Mouse (Mus musculus): ENCODE data around the gene Rpl36a. TPM values are rescaled to one million over a fixed set of nuclear protein-coding genes. Genes with fewer than 3 reads are reported as not detected.
A peak's percentile ranks its signal among the peaks of the same experiment; 100 is the strongest.

The Rpl36a gene
- polyA plus RNA-seq, 1 experiment from 2014 or later, result 184 TPM

DNA sequence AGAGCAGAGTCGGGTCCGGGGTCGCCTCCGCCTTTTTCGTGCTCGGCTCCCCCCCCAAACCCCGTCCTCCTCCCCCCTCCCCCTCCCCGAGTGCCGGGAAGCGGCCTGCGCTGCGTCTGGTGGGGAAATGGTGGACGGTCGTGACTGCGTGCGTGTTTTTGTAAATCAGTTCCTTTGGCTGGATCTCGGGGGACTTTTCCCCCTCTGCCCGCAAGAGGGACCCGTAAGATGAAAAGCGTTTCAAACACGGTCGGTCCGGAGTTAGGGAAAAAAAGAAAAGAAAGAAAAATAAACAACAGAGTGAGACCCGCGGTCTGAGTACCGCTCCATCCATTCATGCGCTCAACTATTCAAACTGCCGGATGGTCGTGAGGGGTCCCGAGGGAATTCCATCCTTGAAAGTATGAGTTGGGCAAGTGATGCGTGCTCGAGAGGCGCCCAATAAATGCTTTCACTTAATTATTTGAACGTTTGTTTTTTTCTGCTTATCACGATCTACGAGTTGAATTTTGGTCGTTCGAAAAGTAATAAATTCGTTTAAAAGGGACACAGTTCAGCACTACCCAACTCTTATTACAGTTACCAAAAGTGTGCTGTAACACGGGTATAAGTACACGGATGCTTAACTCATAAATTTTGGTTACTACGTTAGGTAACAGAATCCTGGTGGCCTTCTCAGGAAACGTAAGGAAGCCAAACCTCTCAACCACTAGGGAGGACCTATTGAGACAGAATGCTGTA, 16.1 kb downstream of the Rpl36a start:
- H3K27ac ChIP-seq (replicated peaks), result peak overlapping the region; percentile 94
- no peaks in the 10 kb centered on the region for H3K36me3 ChIP-seq
- 19% methylated on average over 42 of the region's 43 CpGs for WGBS
- H3K9ac ChIP-seq (replicated peaks), result peak overlapping the region; percentile 47
- peak overlapping the region; percentile 56 for H3K4me2 ChIP-seq
- peak overlapping the region; percentile 48 for H3K4me3 ChIP-seq (replicated peaks)
- peaks cover 16% of the 10 kb centered on the region for H3K4me1 ChIP-seq
- H3K9me3 ChIP-seq (replicated peaks), result no peaks in the 10 kb centered on the region
- H3K27me3 ChIP-seq (replicated peaks), result no peaks in the 10 kb centered on the region
- ATAC-seq (ENCODE audit: low FRiP score), result peak; percentile 87

DNA sequence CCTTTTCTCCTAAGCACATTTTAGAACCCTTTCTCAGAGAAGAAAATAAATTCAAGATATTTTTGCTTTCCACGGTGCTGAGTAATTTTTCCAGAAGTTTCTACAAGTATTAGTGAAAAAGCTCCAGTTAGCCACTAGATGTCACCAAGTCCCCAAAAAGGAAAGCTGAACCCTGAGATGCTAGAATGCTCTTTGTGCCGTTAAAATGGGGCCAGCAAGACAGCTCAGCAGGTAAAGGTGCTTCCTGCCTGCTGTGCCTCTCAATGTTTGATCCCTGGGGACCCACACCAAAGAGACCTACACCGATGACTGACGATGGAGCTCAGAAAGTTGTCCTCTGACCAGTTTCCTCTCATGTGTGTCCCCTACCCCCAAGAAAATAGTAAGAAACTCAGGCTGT, 24.0 kb downstream of the Rpl36a start:
- Histone ChIP-seq H3K4me2 (no peak overlapping the region), H3K27me3 (replicated peaks) (no peaks in the 10 kb centered on the region), H3K4me1 (no peaks in the 10 kb centered on the region), H3K9ac (replicated peaks) (no peak overlapping the region), H3K36me3 (no peaks in the 10 kb centered on the region), H3K4me3 (replicated peaks) (no peak overlapping the region), H3K27ac (replicated peaks) (no peak overlapping the region), H3K9me3 (replicated peaks) (no peaks in the 10 kb centered on the region)
- ATAC-seq (ENCODE audit: low FRiP score), result no peak
- 42% methylated on average over 4 of the region's 4 CpGs for WGBS

DNA sequence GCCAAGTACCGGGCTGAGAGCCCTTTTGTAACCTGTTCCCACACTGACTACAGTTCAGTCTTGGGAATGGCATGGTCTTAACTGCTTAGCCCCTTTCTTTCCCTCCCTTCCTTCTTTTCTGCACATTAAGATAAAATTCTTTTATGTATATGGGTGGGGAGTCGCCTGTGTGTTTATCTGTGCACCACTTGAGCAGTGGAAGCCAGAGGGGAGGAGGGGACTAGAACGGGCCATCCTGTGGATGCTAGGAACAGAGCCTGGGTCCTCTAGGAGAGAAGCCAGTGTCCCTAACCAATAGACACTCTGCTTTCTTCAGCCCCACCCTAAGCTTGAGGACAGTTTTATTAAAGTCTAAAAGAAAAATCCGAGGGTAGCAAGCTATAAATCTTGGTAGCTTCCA, 25.5 kb downstream of the Rpl36a start:
- no peaks in the 10 kb centered on the region for H3K27me3 ChIP-seq (replicated peaks)
- H3K27ac ChIP-seq (replicated peaks), result no peak overlapping the region
- no peaks in the 10 kb centered on the region for H3K9me3 ChIP-seq (replicated peaks)
- no peaks in the 10 kb centered on the region for H3K36me3 ChIP-seq
- no peak for ATAC-seq (ENCODE audit: low FRiP score)
- H3K4me1 ChIP-seq, result no peaks in the 10 kb centered on the region
- H3K4me2 ChIP-seq, result no peak overlapping the region
- no peak overlapping the region for H3K4me3 ChIP-seq (replicated peaks)
- WGBS, result 79% methylated on average over 4 of the region's 4 CpGs
- no peak overlapping the region for H3K9ac ChIP-seq (replicated peaks)

DNA sequence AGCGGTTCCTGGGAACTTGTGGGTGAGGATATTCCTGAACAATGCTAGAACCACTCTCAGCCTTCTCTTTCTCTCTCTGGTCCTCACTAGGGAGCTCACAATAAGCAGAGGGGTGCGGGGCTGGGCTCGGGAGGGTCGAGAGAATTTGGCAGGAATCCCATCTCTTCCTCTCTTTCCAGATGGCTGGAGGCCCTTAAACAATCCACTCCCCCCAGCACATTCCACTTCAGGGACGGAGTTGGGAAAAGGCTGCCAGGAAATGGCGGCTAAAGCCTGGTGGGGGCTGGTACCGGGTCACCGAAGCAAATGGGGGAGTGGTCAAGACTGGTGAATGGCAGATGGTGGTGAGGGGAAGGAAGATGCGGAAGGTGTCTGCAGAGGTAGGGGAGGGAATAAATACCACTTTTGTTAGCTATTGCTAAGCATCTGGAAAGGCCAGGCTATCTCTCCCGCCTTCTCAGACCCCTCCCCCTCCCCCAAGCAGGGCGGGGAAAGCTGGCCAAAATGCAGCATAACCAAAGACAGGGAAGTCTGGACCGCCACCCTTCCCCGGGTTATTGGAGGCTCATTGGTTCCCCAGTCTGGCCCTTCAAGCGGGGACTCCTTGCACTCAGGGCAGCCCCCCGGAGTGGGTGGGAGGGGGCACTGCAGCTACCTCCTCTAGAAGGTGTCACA, 27.0 kb downstream of the Rpl36a start:
- Histone ChIP-seq H3K27ac (replicated peaks) (peak overlapping the region; percentile 75), H3K9ac (replicated peaks) (peak overlapping the region; percentile 42), H3K36me3 (no peaks in the 10 kb centered on the region), H3K4me3 (replicated peaks) (peak overlapping the region; percentile 30), H3K27me3 (replicated peaks) (no peaks in the 10 kb centered on the region), H3K9me3 (replicated peaks) (no peaks in the 10 kb centered on the region), H3K4me2 (peak overlapping the region; percentile 57), H3K4me1 (no peaks in the 10 kb centered on the region)
- peak; percentile 83 for ATAC-seq (ENCODE audit: low FRiP score)
- 16% methylated on average over 11 of the region's 15 CpGs for WGBS

DNA sequence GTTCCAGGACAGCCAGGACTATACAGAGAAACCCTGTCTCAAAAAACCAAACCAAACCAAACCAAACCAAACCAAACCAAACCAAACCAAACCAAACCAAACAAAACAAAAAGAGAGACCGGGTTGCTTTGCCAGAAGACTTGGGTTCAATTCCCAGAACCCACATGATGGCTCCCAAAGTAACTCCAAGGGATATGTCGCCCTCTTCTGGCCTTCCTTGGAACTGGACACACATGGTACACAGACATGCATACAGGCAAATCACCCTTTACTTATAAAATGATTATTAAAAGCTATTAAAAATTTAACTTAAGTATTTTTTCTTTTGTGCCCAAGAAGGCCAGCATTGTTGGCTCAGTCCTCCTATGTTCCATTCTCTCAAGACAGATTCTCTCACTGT, 28.9 kb downstream of the Rpl36a start:
- no peaks in the 10 kb centered on the region for H3K36me3 ChIP-seq
- H3K4me1 ChIP-seq, result no peaks in the 10 kb centered on the region
- no peak overlapping the region for H3K4me2 ChIP-seq
- no peaks in the 10 kb centered on the region for H3K9me3 ChIP-seq (replicated peaks)
- no peak overlapping the region for H3K27ac ChIP-seq (replicated peaks)
- no peak for ATAC-seq (ENCODE audit: low FRiP score)
- H3K9ac ChIP-seq (replicated peaks), result no peak overlapping the region
- H3K27me3 ChIP-seq (replicated peaks), result no peaks in the 10 kb centered on the region
- H3K4me3 ChIP-seq (replicated peaks), result no peak overlapping the region
- 65% methylated on average over 2 of the region's 2 CpGs for WGBS

DNA sequence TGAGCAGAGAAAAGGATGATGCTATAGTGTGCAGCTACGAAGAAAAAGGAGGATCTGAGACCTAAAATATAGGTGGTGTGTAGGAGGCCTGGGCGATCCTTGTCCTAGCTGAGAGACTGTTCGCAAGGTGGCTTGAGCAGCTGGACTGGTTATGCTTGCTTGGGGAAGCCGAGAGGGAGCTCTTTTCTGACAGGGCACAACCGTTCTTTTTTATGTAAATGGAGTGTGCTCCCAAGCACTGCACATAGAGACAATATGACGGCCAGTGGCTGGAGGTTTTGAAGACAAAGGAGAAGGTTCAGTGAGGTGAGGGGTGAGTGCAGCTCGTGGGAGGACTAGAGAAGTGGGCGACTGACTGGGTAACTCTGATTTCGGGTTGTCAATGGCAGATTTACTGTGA, 34.2 kb downstream of the Rpl36a start:
- Histone ChIP-seq H3K4me2 (no peak overlapping the region), H3K4me3 (replicated peaks) (no peak overlapping the region), H3K36me3 (no peaks in the 10 kb centered on the region), H3K4me1 (peaks cover 4% of the 10 kb centered on the region), H3K9ac (replicated peaks) (no peak overlapping the region), H3K9me3 (replicated peaks) (no peaks in the 10 kb centered on the region), H3K27me3 (replicated peaks) (no peaks in the 10 kb centered on the region), H3K27ac (replicated peaks) (peak overlapping the region; percentile 75)
- 41% methylated on average over 9 of the region's 9 CpGs for WGBS
- peak; percentile 37; the same call in 1 of the 2 replicates for ATAC-seq (ENCODE audit: low FRiP score)

DNA sequence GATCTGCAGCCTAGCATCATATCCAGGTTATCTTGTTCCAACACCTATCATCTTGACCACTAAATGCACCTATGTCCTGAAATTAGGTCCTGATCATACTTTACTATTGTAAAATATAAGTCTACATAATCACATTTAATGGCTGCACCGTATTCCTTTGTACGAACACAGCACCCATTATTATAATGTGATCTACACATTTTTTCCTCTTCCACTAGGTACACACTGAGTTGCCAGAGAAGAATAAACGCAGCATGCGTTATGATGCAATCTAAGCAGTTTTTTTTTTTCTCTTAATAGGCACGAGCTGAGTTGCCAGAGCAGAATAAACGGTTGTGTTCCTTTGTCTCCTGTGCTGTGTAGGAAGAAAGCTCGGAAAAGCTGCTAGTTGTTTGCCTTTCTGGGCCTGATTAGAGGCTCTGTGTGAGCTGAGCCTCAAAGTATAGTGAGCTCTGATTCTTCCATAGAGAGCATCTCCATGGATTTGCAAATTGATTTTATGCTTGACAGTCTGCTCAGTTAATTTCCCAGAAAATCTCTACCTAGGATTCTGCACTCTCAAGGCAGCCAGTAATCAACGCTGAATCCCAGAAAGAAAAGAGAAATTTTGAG, 34.9 kb downstream of the Rpl36a start:
- peak; percentile 84 for ATAC-seq (ENCODE audit: low FRiP score)
- Histone ChIP-seq H3K27me3 (replicated peaks) (no peaks in the 10 kb centered on the region), H3K9ac (replicated peaks) (no peak overlapping the region), H3K36me3 (no peaks in the 10 kb centered on the region), H3K4me3 (replicated peaks) (no peak overlapping the region), H3K27ac (replicated peaks) (peak overlapping the region; percentile 75), H3K9me3 (replicated peaks) (no peaks in the 10 kb centered on the region), H3K4me2 (no peak overlapping the region), H3K4me1 (peaks cover 4% of the 10 kb centered on the region)
- WGBS, result 32% methylated on average over 8 of the region's 8 CpGs

DNA sequence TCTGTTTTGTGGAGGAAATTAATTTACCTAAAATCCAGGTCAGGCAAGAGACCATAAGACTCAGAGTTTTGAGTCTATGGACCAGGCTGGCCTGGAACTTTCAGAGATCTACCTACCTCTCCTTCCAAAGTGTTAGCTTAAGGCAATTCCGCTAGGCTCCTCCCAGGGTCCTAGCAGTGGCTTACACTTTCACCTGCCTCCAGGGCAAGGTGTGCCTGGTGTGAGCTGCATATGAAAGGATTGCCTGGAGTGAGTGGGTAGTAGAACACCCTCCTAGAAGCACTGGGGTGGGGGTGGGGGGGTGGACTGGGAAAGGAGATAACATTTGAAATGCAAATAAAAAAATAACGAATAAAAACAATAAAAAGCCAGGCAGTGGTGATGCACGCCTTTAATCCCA, 36.2 kb downstream of the Rpl36a start:
- H3K27ac ChIP-seq (replicated peaks), result no peak overlapping the region
- WGBS, result 83% methylated on average over 3 of the region's 3 CpGs
- ATAC-seq (ENCODE audit: low FRiP score), result no peak
- no peaks in the 10 kb centered on the region for H3K9me3 ChIP-seq (replicated peaks)
- no peak overlapping the region for H3K9ac ChIP-seq (replicated peaks)
- peaks cover 4% of the 10 kb centered on the region for H3K4me1 ChIP-seq
- no peak overlapping the region for H3K4me2 ChIP-seq
- H3K36me3 ChIP-seq, result no peaks in the 10 kb centered on the region
- no peaks in the 10 kb centered on the region for H3K27me3 ChIP-seq (replicated peaks)
- no peak overlapping the region for H3K4me3 ChIP-seq (replicated peaks)

DNA sequence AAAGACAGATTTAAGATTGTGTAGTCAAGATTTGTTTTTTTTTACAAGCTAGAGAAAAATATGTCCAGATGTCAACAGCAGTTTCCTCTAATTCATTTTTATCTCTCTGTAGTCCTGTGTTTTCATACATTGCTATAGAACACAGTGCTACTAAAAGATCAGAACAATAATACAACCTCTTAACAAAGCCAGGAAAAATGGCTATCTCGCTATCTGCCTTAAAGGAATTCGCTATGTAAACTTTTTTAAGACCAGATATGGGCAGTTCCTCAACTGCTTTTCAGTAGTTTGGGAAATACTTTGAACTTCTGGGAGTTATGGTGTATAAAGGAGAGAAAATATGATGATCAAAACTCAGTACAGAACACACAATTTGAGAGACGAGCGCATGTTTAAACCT, 37.9 kb downstream of the Rpl36a start:
- H3K27me3 ChIP-seq (replicated peaks), result no peaks in the 10 kb centered on the region
- H3K4me3 ChIP-seq (replicated peaks), result no peak overlapping the region
- peaks cover 4% of the 10 kb centered on the region for H3K4me1 ChIP-seq
- H3K9me3 ChIP-seq (replicated peaks), result no peaks in the 10 kb centered on the region
- WGBS, result 85% methylated on average over 4 of the region's 4 CpGs
- no peak overlapping the region for H3K4me2 ChIP-seq
- no peaks in the 10 kb centered on the region for H3K36me3 ChIP-seq
- no peak overlapping the region for H3K27ac ChIP-seq (replicated peaks)
- ATAC-seq (ENCODE audit: low FRiP score), result no peak
- no peak overlapping the region for H3K9ac ChIP-seq (replicated peaks)

DNA sequence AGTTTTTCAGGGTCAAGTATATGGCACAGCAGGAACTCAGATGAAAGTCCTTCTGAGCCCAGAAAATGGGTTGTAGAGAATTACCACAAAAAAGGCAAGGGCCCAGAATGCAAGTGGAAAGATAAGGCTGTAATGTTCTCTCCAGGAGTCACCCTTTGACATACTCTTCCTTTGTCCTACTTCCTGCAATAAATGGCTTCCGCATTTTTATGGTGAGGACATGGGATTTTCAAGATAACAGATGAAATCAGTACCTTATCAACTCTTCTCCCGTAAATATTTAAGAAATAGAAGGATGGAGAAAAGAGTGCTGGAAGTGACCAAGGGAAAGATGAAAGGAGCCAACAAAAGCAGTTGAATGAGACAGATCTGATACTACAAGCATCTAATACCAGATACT, 42.7 kb downstream of the Rpl36a start:
- H3K4me3 ChIP-seq (replicated peaks), result no peak overlapping the region
- H3K27ac ChIP-seq (replicated peaks), result no peak overlapping the region
- no peak overlapping the region for H3K9ac ChIP-seq (replicated peaks)
- H3K4me2 ChIP-seq, result no peak overlapping the region
- H3K4me1 ChIP-seq, result no peaks in the 10 kb centered on the region
- H3K27me3 ChIP-seq (replicated peaks), result no peaks in the 10 kb centered on the region
- ATAC-seq (ENCODE audit: low FRiP score), result no peak
- H3K36me3 ChIP-seq, result no peaks in the 10 kb centered on the region
- no peaks in the 10 kb centered on the region for H3K9me3 ChIP-seq (replicated peaks)
- 78% methylated on average over 2 of the region's 2 CpGs for WGBS

DNA sequence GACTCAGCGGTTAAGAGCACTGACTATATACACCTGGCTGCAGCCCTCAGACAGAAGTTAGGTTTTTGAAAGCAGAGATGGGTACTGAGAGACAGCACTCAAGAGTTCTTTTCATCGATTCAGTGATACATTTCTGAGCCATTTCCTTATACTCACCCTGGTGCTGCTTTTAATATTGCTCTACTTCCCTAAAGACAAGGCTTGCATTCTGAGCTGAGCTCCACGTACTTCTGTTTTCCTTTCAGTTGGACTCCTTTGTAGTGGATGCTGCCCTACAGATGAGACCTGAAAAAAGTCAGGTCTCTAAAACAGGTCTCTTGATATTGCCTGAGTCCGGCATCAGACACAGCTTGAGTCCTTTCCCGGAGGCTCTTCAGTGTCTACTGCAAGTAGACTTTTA, 47.3 kb downstream of the Rpl36a start:
- Histone ChIP-seq H3K27me3 (replicated peaks) (no peaks in the 10 kb centered on the region), H3K4me1 (no peaks in the 10 kb centered on the region), H3K9me3 (replicated peaks) (no peaks in the 10 kb centered on the region), H3K27ac (replicated peaks) (no peak overlapping the region), H3K9ac (replicated peaks) (no peak overlapping the region), H3K4me2 (no peak overlapping the region), H3K4me3 (replicated peaks) (no peak overlapping the region), H3K36me3 (no peaks in the 10 kb centered on the region)
- WGBS, result 96% methylated on average over 5 of the region's 5 CpGs
- no peak for ATAC-seq (ENCODE audit: low FRiP score)

DNA sequence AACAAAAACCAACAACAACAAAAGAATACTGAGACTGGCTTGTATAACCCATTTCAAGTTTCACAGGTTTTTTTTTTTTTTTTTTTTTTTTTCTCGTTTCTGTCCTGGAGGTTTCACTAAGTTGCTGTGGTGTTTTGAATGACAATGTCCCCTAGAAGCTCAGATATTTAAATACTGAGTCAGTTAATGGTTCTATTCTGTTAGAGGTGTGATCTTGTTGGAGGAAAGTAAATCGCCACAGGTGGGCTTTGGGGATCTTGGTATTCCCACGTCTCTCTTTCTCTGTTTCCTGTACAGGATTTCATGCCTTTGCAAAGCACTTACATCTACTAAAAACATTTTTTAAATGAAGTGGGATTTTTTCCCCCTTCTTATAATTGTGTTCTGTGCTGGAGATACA, 49.7 kb downstream of the Rpl36a start:
- Histone ChIP-seq H3K4me1 (no peaks in the 10 kb centered on the region), H3K4me2 (no peak overlapping the region), H3K27me3 (replicated peaks) (no peaks in the 10 kb centered on the region), H3K4me3 (replicated peaks) (no peak overlapping the region), H3K9ac (replicated peaks) (no peak overlapping the region), H3K36me3 (no peaks in the 10 kb centered on the region), H3K9me3 (replicated peaks) (no peaks in the 10 kb centered on the region), H3K27ac (replicated peaks) (no peak overlapping the region)
- no peak for ATAC-seq (ENCODE audit: low FRiP score)
- WGBS, result 49% methylated on average over 3 of the region's 3 CpGs

All from neural tube, embryonic 15.5 days (tissue).